Mouse (Mus musculus): ENCODE data around the gene Gm9945.

Gm9945 gene

DNA sequence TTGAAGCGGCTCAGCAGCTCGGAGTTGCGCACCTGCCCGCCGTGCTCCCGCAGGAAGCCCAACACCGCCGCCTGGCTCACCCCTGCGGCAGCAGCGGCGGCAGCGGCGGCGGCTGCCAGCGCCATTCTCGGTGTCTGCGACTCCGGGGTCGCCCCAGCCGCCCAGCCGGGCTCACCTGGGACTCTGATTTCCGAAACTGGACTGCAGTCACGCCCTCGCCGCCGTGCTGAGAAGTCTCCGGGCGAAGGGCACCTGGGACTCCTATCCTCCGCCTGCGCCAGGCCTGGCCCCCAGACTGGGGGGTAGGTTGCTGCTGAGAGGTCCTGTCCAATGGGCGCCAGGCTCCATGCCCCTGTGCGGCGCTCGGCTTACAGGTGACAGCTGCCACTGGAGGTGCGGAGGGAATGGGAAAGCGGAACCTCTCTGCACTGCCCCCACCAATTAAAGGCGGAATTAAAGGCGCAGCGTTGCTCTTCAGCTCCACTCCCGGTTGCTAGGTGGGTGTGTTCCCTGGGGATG is at the start of gene Gm9945, which contains the start of gene Sowaha:
Gm9945 (plus strand) TSS at position 384 of the 519 bp plus-strand sequence.
Sowaha (minus strand) TSS at position 492 of the 519 bp plus-strand sequence.
- no peak for TF ChIP-seq GATA4 (IDR thresholded peaks at IDR 0.05; ENCODE audit: insufficient replicate concordance, low read length)

DNA sequence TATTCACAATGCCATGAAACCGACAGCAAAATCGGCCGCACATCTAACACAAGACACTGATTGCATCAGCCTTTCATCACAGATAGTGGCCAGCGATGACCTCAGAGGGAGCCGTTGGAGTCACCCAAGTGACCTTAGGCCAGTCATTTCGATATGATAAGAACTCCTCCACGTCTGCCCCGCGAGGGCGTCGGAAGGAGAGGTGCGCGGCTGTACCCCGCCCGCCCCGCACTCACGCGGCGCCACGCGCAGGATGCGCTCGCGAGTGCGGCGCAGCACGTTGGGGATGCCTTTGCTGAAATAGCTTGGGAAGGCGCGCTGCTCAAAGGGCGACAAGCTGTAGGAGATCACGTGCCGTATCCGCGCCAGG is 49.7 kb upstream of the Gm9945 start:
- peak; percentile 79; the same call in 1 of the 2 replicates for TF ChIP-seq GATA4 (IDR thresholded peaks at IDR 0.05; ENCODE audit: insufficient replicate concordance, low read length)

DNA sequence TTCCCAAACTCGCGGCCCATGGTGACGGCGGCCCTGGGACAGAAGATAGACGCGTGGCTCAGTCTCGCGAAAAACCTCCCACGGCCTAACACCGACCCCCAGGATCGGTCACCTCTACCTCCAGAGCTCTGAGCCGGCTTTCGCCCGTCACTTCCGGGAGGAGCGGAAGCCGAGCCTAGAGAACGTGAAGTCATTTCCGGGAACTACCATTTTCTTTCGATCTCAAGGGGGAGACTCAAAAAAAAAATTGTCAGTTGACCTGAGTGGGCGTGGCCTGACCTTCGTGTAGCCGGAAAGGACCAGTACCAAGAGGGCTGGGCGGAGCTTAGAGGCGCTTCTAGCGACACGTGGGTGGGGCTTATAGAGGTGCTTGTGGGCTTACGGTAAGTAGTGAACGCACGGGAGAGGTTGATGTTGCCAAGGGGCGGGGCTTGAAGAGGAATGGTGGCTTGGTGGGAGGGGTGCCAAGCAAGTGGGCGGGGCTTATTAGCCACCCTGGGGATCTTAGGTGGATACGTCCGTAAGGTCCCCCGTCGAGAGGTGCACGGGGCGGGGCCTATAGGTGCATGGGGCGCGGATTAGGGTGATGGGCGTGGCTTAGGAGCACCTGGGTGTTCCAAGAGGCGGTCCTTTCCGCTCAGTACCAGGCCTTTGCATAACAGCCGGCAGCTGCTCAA is 49.2 kb upstream of the Gm9945 start, which contains the start of the genes Uqcrq and Gdf9:
Uqcrq (minus strand) TSS at position 162 of the 677 bp plus-strand sequence.
Gdf9 (plus strand) TSS at position 354 of the 677 bp plus-strand sequence.
- TF ChIP-seq GATA4 (IDR thresholded peaks at IDR 0.05; ENCODE audit: insufficient replicate concordance, low read length) = no peak; the same call in 1 of the 2 replicates

DNA sequence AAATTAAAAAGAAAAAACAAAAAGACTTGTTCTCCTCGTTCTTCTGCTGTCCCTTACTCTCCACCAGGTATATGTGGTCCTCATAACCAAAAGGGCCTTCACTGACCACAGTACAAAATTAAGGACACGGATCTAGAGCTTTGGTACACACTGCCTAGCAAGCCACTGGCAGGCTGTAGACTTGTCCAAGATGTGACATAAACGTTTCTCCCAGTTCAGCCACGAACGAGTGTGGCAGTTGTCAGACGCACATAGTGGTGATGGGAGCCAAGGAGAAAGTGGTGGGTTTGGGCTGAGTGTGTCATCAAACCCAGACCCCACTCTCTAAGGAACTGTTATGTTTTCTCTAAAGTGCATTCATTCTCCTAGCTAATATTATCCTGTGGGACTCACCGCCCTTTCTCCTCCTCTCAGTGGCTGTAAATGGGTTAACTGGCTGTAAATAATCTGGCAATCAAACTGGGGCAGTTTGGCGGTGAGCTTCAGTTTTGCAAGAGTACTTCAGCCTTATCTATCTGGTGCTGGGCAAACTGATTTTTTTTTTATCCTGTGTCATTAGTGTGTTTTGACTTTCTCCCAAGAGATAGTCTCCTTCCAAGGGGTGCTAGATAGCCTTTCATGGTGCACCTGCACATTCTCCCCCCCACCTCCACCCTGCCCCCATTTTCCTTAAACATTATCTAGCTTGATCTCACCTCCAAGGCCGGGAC is 48.5 kb upstream of the Gm9945 start:
- TF ChIP-seq GATA4 (IDR thresholded peaks at IDR 0.05; ENCODE audit: insufficient replicate concordance, low read length) = peak; percentile 88

DNA sequence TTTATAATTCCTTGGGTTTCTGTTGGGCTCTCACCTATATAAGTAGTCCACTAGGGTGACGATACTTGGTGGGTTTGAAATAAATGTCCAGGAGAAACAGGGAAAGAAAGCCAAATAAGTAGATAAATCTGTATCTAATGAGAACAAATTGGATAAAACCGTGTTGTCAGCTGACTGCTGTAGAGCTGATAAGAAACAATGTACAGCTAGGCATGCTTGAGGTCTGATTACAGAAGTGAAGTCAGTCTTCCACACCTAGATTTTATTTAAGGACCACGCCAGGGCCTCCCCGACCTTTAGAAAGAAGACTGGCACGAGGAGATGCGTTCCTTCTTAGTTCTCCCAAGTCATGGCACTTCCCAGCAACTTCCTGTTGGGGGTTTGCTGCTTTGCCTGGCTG is 46.9 kb upstream of the Gm9945 start:
- TF ChIP-seq GATA4 (IDR thresholded peaks at IDR 0.05; ENCODE audit: insufficient replicate concordance, low read length) = no peak

DNA sequence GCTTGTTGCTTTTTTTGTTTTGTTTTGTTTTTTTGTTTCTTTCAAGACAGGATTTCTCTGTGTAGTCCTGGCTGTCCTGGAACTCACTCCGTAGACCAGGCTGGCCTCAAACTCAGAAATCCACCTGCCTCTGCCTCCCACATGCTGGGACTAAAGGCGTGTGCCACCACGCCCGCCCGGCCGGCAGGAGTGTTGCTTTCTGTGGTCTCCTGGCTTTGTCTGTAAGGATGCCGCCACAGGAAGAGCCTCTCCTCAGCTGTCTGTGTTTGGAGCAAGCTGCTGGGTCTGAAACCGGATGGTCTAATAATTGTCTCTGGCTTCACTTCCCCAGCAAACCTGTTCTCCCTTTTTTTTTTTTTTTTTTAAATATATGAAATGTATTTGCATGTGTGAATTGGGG is 44.5 kb upstream of the Gm9945 start:
- TF ChIP-seq GATA4 (IDR thresholded peaks at IDR 0.05; ENCODE audit: insufficient replicate concordance, low read length) = no peak

DNA sequence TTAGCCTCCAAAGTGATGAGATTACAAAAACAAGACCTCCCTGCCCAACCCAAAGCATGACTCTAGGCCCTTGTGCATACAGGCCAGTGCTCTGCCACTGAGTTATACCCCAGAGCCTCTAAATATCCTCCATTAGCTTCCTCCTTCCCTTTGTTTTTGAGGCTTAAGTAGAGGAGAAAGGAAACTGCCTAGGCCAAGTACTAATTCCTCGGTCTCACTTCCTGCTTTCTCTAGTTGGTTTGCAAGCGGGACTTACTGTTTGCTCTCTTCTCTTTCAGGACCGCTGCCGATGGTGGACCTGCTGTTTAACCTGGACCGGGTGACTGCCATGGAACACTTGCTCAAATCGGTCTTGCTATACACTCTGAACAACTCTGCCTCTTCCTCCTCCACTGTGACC is 43.6 kb upstream of the Gm9945 start:
- TF ChIP-seq GATA4 (IDR thresholded peaks at IDR 0.05; ENCODE audit: insufficient replicate concordance, low read length) = no peak

DNA sequence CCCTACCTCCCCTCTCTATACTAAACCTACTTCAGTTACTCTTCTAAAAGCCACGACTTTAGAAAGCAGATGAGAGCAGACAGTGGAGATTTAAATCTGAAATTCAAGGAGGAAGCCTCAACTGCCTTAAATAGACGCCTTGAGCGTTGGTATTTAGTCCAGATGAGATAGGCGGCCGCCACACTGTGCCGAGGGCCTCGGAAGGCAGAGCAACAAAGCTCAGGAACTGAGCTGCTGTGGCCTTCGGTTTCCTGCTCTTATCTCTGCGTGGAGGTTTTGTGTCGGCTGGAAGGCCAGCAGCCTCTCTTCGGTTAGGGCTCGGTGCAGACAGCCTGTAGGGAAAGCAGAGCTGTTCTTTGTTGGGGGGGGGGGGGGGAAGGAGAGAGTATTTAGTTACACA is 38.0 kb upstream of the Gm9945 start:
- peak; percentile 75; the same call in 1 of the 2 replicates for TF ChIP-seq GATA4 (IDR thresholded peaks at IDR 0.05; ENCODE audit: insufficient replicate concordance, low read length)

DNA sequence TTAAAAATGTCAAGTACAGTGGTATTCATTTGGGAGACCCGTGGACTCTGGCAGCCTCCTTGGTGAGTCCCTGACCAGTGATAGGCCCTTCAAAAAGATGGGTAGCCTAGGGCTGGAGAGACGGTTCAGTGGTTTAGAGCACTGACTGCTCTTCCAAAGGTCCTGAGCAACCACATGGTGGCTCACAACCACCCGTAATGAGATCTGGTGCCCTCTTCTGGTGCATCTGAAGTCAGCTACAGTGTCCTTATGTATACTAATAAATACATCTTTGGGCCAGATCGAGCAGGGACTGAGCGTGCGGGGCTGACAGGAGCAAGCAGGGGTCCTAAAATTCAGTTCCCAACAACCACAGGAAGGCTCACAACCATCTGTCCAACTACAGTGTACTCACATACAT is 36.1 kb upstream of the Gm9945 start:
- TF ChIP-seq GATA4 (IDR thresholded peaks at IDR 0.05; ENCODE audit: insufficient replicate concordance, low read length) = no peak

DNA sequence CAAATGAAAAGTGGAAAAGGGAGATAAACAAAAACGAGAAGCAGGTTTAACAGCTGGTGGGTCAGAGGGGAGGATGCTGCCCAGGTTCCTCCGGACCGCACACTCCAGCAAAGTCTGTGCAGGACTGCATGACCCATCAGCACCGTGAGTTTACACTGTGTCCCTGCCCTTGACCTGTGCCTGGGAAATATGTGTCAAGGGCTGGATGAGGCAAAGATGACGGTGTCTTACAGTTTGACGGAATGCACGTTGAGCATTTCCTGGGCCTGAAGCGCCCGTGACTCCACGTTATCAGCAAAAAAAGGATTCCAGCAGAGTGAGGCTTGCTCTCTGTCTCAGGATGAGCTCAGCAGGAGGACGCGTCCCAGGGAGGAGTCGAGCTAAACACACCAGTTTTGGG is 34.4 kb upstream of the Gm9945 start:
- TF ChIP-seq GATA4 (IDR thresholded peaks at IDR 0.05; ENCODE audit: insufficient replicate concordance, low read length) = no peak

DNA sequence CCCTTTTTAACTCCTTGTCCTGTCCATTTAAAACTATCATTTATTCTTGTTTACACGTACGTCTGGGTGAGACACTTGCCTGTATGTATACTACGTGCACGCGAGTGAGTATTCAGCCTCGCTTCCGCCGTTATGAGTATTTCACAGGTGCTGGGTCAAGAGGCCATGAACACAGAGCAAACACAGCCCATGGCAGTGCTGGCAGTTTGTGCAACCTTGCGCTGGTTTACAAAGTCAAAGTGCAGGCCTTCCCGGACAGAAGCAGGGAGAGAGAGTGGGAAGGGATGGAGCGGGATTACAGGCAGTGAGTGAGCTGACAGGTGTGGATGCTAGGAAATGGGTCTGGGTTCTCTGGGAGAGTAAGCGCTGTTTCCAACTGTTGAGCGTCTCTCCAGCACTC is 33.8 kb upstream of the Gm9945 start:
- TF ChIP-seq GATA4 (IDR thresholded peaks at IDR 0.05; ENCODE audit: insufficient replicate concordance, low read length) = no peak

DNA sequence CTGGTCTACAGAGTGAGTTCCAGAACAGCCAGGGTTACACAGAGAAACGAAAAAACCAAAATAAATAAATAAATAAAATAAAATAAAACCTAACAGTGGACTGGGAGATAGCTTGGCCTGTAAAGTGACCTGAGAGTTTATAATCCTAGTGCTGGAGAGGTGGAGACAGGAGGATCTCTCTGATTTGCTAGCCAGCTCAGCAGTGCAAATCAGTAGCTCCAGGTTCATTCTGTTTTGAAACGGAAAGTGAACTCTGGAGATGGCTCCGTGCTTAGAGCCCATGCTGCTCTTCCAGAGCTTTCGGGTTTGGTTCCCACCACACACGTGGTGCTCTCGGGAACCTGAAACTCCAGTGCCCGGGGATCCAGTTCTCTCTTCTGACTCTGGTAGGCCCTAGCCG is 32.0 kb upstream of the Gm9945 start:
- TF ChIP-seq GATA4 (IDR thresholded peaks at IDR 0.05; ENCODE audit: insufficient replicate concordance, low read length) = no peak

DNA sequence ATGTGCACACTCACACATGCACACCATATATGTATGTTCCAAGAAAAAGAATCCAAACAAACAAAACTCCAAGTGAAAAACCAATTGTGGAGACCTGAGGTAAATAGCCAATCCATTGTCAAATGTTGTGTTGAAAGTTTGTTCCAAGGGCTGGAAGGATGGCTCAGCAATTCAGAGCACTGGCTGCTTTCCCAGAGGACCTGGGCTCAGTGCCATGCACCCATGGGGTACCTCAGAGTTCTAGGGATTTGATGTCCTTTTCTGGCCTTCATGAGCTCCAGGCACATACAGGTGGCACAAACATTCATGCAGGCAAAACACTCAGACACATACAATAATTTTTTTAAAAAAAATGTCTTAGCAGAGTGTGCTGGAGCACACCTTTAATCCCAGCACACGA is 31.4 kb upstream of the Gm9945 start:
- no peak for TF ChIP-seq GATA4 (IDR thresholded peaks at IDR 0.05; ENCODE audit: insufficient replicate concordance, low read length)

DNA sequence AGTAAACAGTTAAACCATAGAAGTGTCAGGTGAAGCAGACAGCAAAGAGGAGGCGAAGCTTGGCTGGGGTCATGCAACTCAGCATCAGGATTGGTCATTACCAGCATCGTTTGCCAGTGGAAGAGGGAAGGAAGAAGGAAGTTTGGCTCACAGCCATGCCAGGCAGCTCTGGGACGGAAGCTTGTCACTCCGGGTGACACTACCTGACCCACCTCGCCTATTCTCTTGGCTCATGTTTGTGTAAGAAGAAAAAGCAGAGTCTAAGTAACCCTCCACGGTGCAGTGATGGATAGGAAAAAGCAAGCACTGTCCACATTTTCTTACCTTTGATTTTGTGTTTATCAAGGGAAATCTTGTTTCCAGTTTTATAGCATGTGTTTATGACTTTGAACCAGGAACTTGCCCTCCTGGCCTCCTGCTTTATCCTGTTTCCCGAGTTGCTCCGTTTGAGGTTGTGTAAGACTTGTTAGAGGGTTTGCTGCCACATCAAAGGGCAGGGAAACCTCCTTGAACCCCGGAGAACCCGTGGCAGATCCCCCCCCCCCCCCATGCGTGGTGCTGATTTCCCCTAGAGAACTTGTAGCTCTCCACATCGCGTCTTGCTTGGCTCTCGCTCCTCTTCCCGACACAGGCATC is 29.8 kb upstream of the Gm9945 start:
- no peak for TF ChIP-seq GATA4 (IDR thresholded peaks at IDR 0.05; ENCODE audit: insufficient replicate concordance, low read length)

DNA sequence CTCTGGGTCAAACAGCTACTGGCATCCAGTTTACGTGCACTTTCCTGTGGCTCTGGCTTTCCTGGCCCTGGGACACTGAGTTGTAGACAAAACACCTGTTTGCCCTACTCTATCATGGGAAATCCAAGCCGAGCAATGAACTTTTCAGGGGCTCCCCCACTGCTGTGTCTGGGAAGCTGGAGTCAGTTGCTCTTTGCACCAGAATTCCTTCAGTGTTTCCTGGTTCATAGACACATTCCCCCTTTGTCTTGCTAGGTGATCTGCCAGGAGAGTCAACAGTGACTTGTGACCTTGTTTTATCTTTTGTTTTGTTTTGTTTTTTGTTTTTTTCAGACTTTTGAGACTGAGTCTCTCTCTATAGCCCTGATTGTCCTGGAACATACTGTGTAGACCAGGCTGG is 28.6 kb upstream of the Gm9945 start:
- no peak for TF ChIP-seq GATA4 (IDR thresholded peaks at IDR 0.05; ENCODE audit: insufficient replicate concordance, low read length)

DNA sequence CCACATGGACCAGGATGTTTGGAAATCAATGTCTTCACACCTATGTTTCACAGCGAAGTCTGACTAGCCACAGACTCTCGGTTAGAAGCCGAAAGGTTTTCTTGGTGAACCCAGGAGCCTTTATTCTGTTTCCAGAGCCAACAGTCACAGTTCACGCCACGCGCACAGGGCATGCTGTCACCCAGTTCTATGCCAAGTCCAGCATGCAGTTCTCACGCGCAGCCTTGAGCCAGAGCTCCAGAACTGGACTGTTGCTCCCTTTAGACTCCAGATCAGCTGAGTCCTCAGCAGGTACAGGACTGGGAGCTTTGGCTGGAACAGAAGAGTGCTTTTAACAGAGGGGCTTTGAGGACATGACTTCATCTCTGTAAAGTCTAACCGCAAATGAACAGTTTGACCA is 27.6 kb upstream of the Gm9945 start:
- TF ChIP-seq GATA4 (IDR thresholded peaks at IDR 0.05; ENCODE audit: insufficient replicate concordance, low read length) = no peak

Measured in liver, adult (tissue).